Mouse (Mus musculus): ENCODE data around the gene Gnptg. TPM values are rescaled to one million over a fixed set of nuclear protein-coding genes. Genes with fewer than 3 reads are reported as not detected.
"Not testable (repeated sequence)": the region's sequence is repeated elsewhere in the genome, so short reads cannot be mapped to it uniquely, and the experiment has no call there.

Gnptg gene
- total RNA-seq, 4 experiments from 2014 or later = 73.0 to 83.6 (median 76.1) TPM

DNA sequence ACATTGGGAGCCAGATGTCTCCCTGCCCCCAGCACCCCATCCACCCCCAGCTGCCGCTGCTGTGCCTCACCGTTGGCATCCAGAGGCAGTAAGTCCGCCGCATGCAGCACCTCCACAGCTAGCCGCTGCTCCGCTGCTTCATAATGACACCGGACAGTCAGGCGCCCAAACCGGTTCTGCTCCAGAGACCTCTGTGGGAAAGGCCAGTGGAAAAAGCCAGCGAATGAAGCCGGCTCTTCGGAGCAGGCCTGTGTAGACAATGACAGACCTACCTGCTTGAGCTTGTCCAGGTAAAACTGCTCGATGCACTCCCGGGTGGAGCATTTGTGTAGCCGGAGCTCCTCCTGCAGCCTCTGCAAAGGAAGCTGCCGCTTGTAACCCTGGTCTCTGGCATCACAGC is 4.3 kb upstream of the Gnptg start:
- no peak for DNase-seq (ENCODE audit: low spot score in 2 of 2)

DNA sequence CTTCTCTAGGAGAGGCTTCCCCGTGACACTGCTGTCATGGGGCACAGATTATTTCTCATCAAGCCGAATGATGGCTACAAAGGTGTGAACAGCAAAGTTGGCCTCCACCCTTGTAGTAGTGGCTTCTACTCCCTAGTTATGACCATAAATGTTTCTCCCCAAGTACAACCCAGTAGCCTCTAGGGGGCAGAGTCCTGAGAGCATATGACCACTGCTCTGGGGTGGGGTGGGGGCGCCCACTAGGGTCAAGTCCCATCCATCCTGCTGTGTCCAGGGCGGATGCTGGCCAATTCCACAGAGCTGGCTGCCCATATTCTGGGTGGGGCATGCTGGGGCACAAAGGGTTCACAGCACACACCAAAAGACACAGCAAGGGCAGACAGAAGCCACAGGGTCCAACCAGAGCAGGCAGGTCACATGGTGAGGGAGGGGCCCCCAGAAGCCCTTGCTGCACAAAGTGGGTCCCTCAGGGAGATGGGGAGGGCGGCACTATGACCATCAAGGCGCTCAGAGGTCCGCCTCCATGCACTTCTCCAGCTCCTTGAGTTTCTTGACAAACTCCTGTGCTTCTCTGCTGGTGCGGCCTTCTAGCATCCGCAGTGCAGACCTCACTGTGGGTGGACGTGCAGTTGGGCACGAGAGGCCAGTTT is 3.3 kb upstream of the Gnptg start:
- no peak for DNase-seq (ENCODE audit: low spot score in 2 of 2)

DNA sequence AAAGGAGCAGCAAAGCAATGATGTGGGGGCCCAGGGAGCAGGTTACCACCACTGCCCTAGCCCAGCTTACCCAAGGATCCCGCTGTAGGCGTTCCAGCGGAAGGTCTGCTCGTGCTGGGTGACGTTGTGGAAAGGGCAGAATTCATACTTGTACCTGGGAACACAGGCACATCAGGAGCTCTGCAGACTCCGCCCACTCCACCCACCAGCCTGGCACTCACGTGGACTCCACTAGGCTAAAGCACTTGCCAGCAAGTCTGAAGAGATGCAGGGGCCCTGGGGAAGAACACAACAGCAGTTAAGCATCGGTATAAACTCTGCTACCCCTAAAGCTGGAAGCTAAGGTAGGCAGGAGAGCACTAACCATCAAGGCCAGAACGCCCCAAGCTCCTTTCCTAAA is 4.3 kb downstream of the Gnptg start:
- no peak for DNase-seq (ENCODE audit: low spot score in 2 of 2)

DNA sequence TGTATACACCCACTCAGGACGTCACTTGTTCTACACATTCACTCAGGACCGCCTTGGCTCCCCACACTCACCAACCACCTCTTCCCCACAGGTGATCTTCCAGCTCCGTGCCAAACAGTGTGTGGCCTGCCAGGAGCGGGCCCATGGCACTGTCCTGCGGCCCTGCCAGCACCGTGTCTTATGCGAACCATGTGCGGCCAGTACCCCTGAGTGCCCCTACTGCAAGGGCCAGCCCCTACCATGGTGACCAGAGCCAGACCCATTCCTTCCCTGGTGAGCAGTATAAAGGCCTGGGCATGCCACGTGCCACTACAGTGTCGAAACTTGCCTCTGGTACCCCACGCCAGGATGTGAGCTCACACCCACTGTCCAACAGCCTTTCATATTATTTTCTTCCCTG is 8.3 kb downstream of the Gnptg start:
- DNase-seq (ENCODE audit: low spot score in 2 of 2) = not testable (repeated sequence)

DNA sequence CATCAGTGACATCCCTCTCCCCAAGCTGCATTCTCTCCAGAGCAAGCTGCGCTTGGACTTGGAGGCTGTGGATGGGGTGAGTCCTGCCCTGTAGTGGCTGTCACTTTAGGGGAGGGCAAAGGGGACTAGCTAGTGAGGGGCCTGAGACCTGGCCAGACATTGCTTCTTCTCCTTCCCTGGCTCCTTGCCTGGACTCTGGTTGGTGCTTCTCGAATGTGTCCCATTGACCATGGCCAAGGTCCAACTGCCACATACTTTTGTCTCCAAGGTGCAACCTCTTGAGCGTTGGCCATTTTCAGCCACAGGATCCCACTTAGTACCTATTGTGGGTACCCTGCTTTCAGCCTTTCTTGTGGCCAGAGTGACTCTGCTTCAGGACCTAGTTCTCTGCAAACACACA is 9.2 kb downstream of the Gnptg start:
- no peak for DNase-seq (ENCODE audit: low spot score in 2 of 2)

DNA sequence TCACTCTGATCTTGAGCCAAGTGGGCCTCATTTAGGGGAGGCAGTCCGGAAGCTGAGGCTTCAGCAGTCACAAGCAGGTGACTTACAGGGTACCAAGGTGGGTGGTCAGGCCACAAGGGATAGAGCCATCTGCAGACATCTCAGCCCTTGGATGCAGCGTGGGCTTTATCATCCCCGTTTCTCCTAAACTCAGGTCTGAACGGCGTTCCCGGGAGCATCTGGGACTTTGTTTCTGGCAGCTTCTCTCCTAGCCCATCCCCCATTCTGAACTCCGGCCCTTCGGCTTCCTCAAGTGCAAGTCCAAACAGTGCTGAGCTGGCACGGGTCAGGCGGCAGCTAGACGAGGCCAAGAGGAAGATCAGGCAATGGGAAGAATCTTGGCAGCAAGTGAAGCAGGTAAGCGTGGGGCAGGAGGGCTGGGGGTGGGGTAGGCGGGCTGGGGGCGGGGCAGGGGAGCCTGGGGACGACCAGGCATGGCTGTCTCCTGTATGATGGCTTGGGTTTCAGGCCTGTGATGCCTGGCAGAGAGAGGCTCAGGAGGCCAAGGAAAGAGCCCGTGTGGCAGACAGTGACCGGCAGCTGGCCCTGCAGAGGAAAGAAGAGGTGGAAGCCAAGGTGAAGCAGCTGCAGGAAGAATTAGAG is 9.8 kb downstream of the Gnptg start:
- DNase-seq (ENCODE audit: low spot score in 2 of 2) = not testable (repeated sequence)

DNA sequence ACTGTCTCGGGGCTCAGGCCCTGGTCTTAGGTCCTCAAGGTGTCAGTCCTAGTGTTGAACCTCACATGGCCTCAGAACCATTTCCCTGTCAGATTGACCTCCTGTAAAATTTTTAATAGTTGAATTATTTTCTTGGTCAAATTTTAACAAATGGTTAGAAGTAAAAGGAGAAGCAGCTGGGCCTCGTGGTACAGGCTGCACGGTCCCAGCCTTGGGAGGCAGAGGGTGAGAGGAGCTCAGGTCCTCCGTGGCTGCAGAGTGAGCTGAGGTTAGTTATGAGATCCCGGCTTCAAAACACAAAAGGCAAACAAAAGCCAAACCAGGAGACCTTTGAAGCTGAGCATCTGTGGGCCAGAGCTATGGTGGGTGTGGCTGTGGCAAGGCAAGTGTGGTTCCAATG is 11.9 kb downstream of the Gnptg start:
- DNase-seq (ENCODE audit: low spot score in 2 of 2) = no peak

DNA sequence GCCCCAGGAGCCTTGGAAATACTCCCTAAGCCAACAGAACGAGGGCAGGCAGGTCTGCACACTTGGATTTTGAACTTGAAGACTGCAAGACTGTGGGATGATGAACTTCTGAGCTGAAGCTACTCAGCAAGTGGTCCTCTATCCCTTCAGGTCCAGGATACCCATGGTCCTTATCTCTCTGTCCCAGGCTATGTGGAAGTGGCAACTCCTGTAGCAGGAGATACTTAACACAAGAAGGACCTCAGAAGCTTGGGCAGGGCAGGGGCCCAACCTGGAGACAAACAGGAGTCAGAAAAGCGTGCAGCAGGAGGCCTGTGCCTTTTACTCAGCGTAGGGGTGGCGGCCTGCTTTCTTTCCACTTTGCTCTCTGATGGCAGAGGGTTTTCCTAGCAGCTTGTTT is 14.3 kb downstream of the Gnptg start:
- DNase-seq (ENCODE audit: low spot score in 2 of 2) = no peak

DNA sequence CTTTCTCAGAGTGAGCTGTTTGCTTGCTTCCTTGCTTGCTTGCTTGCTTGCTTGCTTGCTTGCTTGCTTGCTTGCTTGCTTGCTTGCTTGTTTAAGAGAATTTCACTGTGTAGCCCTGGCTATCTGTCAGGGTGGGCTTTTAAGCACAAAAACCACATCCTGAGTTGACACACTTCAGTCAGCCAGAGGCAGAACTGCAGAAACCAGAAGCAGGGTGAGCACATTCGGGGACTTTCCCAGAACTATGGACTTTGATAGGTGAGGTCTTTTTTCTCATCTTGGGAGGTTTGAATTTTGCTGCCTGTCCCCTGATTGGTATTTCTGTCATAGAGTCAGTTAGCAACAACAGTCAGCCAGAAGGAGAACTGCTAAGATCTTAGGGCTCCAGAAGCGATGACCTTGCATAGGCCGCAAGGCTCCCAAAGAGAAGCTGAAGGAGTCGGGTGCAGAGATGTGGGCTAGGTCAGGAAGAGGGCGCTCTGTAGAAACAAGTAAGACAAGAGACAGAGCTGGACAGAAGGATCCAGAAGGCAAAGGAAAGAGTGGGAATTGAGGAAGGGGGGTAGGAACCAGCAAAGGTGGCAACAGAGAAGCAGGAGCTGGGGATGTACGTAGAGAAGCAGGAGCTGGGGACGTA is 15.2 kb downstream of the Gnptg start:
- no peak for DNase-seq (ENCODE audit: low spot score in 2 of 2)

DNA sequence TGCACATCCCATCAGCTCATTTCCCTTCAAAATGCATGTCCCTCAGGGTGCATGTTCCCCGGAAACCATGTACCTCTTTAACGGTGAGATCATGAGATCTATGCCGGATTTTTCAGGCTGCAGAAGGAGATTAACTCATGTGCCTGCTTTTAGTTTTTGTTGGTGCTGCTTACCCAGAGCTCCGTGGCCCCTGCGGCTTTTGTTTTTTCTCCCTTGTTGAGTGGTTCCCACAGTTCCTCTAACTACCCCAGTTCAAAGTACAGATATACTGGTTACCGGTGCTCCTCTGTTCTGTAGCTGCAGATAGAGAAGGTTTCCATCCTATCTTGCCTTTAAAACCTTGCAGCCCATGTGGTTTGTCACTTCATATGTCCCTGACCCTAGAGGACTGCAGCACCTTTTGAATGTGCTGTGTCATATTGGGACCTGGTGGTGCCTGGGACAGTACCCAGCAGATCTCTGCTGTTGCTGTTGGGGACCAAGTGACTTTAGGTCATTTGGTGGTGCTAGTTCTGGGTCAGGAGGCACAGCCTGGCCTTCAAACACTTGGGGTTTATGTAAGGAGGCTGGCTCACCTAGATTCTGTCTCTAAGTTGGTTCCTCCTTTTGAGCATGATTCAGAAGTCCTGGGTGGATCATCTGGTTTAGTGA is 16.8 kb downstream of the Gnptg start:
- no peak for DNase-seq (ENCODE audit: low spot score in 2 of 2)

DNA sequence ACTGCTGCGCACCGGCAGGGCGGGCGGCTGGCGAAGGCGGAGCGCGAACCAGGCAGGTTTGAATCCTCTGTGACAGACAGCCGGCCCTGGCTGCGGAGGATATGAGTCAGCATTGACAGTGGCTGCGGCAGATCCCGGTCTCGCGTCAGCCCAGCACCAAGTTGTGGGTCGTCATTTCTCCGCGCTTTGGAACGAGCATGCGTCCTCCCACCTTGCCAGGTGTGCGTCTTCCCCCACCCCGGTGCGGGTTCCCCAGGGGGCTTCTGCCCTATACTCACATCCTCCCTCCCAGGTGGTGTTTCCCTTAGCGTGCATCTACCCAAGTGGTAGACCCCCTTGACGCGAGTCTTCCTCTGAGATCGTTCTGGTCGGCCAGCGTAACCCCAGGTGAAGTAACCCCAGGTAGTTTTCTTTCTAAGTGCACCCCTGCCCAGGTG is 17.4 kb downstream of the Gnptg start:
- peak in 1 of 2 experiments; percentile 58 for DNase-seq (ENCODE audit: low spot score in 2 of 2)

DNA sequence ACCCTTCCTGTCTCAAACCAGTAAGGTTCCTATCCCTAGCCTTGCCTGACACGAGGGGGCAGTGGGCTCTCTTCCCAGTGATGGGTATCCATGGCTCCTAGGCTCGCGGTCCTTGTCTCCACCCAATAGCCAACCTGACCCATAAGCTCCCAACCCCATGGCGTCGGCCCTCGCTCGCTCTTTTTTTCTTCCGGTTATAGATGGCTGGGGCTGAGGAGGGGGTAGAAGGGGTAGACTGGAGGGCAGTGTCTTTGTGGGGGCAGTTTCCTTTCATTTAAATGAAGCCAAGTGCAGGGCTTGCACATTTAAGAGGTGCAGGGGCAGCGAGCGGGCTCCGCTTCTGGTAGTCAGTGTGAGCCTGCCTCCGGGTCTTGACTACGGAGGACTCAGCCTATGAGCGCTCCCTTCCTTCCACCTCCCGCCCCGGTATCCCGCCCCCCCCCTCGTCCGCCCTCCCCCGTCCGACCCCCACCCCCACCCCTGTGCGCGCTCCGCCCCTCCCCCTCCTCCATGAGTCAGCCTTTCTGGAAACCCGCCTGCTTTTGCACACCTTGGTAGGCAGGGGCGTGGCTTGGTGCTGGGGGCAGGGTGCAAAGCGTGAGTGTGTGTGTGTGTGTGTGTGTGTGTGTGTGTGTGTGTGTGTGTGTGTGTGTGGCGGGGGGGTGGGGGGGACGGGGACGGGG is 18.0 kb downstream of the Gnptg start:
- DNase-seq (ENCODE audit: low spot score in 2 of 2) = peak; percentile 37 to 65

DNA sequence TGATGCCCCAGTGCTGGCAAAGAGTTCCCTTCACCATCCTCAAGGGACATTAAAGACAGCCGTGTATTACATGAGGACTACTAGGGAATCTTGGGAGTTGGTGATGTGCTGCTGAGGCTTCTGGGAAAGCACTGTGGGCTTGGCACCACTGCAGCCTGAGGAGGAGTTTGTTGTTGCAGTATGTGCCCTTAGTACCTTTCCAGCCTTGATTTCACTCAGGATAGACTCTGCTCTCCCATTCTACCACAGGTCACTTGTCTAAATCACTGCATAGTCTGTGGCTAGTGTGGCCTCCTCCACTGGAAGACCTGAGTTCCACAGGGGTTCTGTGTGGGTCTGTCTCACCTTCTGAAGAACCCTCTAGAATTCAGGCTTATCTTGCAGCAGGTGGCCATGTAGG is 19.2 kb downstream of the Gnptg start:
- no peak for DNase-seq (ENCODE audit: low spot score in 2 of 2)

DNA sequence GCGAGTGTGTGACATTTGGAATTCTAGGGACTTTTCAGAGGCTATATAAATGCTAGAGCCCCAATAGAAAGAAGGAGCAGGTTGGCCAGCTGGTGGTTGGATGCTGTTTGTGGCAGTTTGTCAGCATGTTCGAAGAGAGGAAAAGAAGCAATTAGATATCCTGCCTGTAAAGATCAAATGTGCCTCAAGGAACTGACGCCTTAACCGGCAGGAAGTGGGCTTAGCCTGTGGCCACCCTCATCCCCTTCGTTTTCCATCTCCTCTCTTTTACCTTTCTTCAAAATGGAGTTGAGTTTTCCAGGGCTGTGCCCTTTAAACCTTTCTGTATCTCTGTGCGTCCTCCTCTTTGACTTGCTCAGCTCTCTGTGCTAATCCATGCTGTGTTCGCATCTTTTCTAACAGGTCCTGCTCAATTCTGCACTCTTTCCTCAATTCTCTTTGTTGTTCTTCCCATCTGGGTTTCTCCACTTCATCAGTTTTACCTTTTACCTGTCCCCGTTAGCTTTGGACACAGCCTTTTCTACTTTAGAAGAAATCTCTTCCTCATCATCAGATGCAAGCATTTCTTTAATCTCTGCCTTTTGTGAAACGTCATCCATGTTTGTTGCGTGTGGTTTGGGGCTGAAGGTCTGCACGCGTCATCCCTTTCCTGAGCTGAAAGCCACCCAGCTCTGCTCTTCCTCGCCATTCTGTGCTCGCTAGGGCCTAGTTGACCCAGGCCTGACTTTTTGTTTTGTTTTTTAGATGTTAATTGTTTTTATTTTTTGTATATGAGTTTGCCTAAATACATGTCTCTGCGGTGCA is 20.2 kb downstream of the Gnptg start:
- DNase-seq (ENCODE audit: low spot score in 2 of 2) = no peak

DNA sequence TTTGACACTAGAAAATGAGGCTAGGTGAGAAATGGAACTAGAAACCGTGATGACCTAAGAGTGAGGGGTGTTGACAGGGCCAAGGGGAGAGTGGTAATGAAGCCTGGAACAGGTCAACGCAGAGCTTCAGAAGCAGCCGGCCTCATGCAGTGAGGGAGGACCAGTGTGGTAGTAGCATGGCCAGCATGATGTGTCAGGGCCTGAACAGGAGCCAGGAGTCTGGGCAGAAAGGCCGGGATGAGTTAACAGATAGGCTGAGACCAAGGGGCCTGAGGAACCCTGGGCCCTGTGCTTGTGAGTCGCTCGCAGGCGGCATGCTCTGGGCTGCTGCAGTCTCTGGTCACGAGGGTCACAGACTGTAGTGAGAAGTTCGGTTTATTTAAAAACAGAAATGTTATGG is 21.0 kb downstream of the Gnptg start:
- no peak for DNase-seq (ENCODE audit: low spot score in 2 of 2)

DNA sequence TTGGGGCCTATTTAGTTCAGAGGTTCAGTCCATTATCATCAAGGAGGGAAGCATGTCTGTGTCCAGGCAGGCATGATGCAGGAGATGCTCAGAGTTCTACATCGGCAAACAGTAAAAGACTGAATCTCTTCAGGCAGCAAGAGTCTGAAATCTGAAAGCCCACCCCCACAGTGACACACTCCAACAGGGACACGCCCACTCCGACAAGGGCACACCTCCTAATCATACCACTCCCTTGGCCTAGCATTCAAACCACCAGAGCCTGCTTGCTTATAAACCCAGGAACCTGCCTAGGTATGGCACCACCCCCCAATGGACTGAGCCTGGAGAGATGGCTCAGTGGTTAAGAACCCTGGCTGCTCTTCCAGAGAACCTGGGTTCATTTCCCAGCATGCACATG is 24.5 kb downstream of the Gnptg start:
- no peak for DNase-seq (ENCODE audit: low spot score in 2 of 2)

DNA sequence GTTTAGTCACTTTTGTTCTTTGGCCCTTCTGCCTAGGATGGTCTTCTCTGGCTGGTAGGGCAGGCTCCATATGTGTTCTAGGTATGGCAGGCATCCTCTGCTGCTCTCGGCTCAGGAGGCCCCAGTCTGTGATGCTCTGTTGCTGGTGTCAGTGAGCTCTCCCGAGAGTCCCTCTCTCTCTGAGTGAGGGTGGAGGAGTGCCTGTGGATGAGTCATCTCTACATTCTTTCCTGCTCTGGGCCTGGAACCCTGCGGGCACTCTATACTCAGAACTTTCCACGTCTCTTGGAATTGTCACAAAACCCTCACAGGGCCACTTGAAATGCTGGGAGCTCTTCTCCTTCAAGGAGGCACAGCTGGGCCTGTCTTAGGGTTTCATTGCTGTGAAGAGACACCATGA is 28.2 kb downstream of the Gnptg start:
- no peak for DNase-seq (ENCODE audit: low spot score in 2 of 2)

DNA sequence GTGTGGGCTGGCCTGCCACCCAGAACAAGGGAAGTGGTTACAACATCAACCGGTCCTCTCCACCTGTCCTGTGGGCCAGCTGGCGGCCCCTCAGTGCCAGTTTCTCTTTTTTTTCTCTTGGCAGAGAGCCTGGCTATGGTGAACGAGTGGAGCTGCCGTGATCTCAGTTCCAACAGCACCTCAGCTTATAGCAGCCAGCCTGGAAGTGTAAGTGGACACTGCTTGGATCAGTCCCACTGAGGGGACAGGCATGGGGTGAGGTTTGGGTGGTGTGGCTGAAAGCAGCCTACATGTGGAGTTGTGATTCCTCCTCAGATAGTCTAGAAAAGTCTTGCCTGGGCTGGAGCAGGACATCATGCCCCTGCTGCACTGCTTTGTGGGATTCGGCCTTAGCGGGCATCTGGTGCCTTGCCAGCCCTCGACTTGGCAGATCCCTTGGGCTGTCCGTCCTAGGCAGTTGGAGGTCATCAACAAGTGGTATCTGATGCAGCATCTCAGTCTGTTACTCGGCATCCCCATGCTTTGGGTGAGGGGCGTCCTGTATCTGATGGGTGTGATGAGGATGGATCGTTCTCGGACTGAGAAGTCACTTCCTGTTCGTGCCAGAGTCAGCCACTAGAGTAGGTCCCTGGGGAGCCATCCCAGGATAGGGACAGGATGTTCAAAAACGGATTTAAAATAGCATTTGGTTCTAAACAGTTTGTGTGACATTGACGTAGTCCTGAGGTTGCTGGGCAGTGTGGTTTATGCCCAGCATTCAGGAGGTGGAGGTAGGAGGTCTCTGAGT is 29.1 kb downstream of the Gnptg start:
- no peak for DNase-seq (ENCODE audit: low spot score in 2 of 2)

DNA sequence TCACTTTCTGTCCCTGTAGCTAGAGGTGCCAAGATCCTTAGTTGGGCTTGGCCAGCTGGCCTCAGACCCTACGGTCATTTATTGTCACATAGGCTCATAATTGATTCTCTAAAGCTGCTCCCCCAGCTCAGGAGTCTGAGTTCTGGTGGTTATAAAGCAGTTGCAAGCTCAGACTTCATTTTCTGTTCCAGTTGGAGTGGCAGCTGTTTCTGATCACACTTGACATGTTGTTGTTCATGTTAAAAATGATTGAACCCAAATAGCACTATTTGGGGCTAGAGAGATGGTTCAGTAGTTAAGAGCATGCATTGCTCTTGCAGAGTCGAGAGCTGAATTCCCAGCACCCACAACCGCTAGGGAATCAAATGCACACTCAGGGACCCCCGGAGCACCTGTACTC is 29.9 kb downstream of the Gnptg start:
- DNase-seq (ENCODE audit: low spot score in 2 of 2) = no peak

DNA sequence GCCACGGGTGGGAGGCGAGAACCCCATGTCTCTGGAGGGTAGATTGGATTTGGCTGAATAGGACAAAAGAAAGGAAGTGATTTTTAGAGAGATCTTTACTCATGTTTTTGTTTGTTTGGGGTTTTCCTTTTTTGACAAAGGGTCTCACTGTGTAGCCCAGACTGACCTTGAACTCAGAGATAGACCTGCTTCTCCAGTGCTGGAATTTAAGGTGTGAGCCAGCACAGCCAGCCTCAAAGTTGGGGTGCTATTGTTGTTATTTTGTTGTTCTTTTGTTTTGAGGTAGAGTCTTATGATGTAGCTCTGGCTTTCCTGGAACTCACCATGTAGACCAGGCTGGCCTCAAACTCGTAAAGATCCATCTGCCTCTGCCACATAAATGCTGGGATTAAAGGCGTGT is 37.5 kb downstream of the Gnptg start:
- DNase-seq (ENCODE audit: low spot score in 2 of 2) = no peak

Data from left cerebral cortex, adult 8-10 months (tissue).